Mouse (Mus musculus) myocyte (in vitro differentiated cells): ENCODE data around the gene Fyn.

Source experiments
- CEBPB ChIP-seq: IDR thresholded peaks from 2 replicates; pipeline ENCODE4 v1.6.1; 2011; ENCODE audit warnings: mild to moderate bottlenecking, moderate library complexity; ENCODE audit not compliant: poor library complexity, insufficient read depth, severe bottlenecking
- E2F4 ChIP-seq: IDR thresholded peaks from one replicate; pipeline ENCODE4 v1.6.1; 2011; ENCODE audit warnings: mild to moderate bottlenecking, control low read depth, moderate library complexity; ENCODE audit not compliant: insufficient read depth
- MAX ChIP-seq: IDR thresholded peaks from one replicate; pipeline ENCODE4 v1.6.1; 2011; ENCODE audit warnings: low read depth, mild to moderate bottlenecking, control low read depth
- MYOD1 ChIP-seq, 3 experiments: IDR thresholded peaks; one replicate each; pipeline ENCODE4 v1.6.1; 2011; ENCODE audit warnings: control low read depth in 2 of 3, low read depth in 2 of 3, mild to moderate bottlenecking in 2 of 3, moderate library complexity in 1 of 3; ENCODE audit not compliant: insufficient read length in 2 of 3, control insufficient read depth in 1 of 3
- MYOG ChIP-seq, 3 experiments: IDR thresholded peaks; one replicate each; pipeline ENCODE4 v1.6.1; 2011; ENCODE audit warnings: control low read depth in 2 of 3, low read depth in 2 of 3, mild to moderate bottlenecking in 2 of 3; ENCODE audit not compliant: insufficient read length in 2 of 3, control insufficient read depth in 1 of 3, insufficient read depth in 1 of 3
- POLR2A ChIP-seq: IDR thresholded peaks from one replicate; pipeline ENCODE4 v1.6.1; 2011; ENCODE audit warnings: low read depth, mild to moderate bottlenecking, control low read depth, moderate library complexity; ENCODE audit not compliant: insufficient read length
- POLR2AphosphoS2 ChIP-seq: IDR thresholded peaks from one replicate; pipeline ENCODE4 v1.6.1; 2011; ENCODE audit warnings: low read depth, control low read depth; ENCODE audit not compliant: insufficient read length
- REST ChIP-seq: IDR thresholded peaks from one replicate; pipeline ENCODE4 v1.6.1; 2011; ENCODE audit warnings: mild to moderate bottlenecking, control low read depth, moderate library complexity; ENCODE audit not compliant: insufficient read depth, insufficient read length
- SRF ChIP-seq: IDR thresholded peaks from one replicate; pipeline ENCODE4 v1.6.1; 2011; ENCODE audit warnings: low read depth; ENCODE audit not compliant: control insufficient read depth, insufficient read length
- TCF12 ChIP-seq: IDR thresholded peaks from one replicate; pipeline ENCODE4 v1.6.1; 2011; ENCODE audit warnings: mild to moderate bottlenecking, control low read depth; ENCODE audit not compliant: poor library complexity, insufficient read depth, severe bottlenecking
- TCF3 ChIP-seq: IDR thresholded peaks from one replicate; pipeline ENCODE4 v1.6.1; 2011; ENCODE audit warnings: low read depth, control low read depth; ENCODE audit not compliant: insufficient read length
- USF1 ChIP-seq: IDR thresholded peaks from one replicate; pipeline ENCODE4 v1.6.1; 2011; ENCODE audit warnings: low read depth, mild to moderate bottlenecking, control low read depth, moderate library complexity

- TF ChIP-seq POLR2A (no peak), E2F4 (no peak), MAX (no peak), CEBPB (no peak), TCF3 (no peak), TCF12 (no peak), POLR2AphosphoS2 (peak; percentile 22), USF1 (no peak), SRF (no peak), REST (no peak), MYOG (IDR thresholded peaks at IDR 0.05; ENCODE audit: control insufficient read depth in 1 of 3, insufficient read depth in 1 of 3, insufficient read length in 2 of 3, low read depth in 2 of 3) (no peak), MYOD1 (IDR thresholded peaks at IDR 0.05; ENCODE audit: control insufficient read depth in 1 of 3, insufficient read length in 2 of 3, low read depth in 2 of 3) (no peak)
Observed at GRCm38 (mm10) chr10:39400155-39400554, 31.5 kb downstream of the Fyn start.
